Mouse (Mus musculus) liver, embryonic 11.5 days (tissue): ENCODE results near the gene Wnt10a. TPM values are rescaled to one million over a fixed set of nuclear protein-coding genes. Genes with fewer than 3 reads are reported as not detected.

Experiments
- ATAC-seq: fragments of 200-750 bp; cut with Nextera tagmentation; replicated peaks from 2 replicates; pipeline ENCODE4 v1.8.0; 2017; ENCODE audit warnings: moderate number of reproducible peaks, mild to moderate bottlenecking, moderate TSS enrichment, moderate library complexity; ENCODE audit not compliant: low FRiP score
- DNase-seq: peaks from one replicate; pipeline ENCODE4 v3.0.0-alpha.2; 2017; ENCODE audit warnings: low spot score
- H3K27ac ChIP-seq: fragments of 300-500 bp; sonication (generic); 2 replicates; pipeline ENCODE4 v1.5.1; 2014; ENCODE audit warnings: mild to moderate bottlenecking, low read depth, low read length, control low read depth
- H3K27me3 ChIP-seq: fragments of 300-500 bp; sonication (generic); replicated peaks from 2 replicates; pipeline ENCODE4 v1.6.1; 2014; ENCODE audit warnings: low read length, mixed read lengths; ENCODE audit not compliant: control insufficient read depth, insufficient read depth
- H3K36me3 ChIP-seq: fragments of 300-500 bp; sonication (generic); 2 replicates; pipeline ENCODE4 v1.6.1; 2014; ENCODE audit warnings: mild to moderate bottlenecking, low read length, moderate library complexity, mixed read lengths; ENCODE audit not compliant: control insufficient read depth, insufficient read depth
- H3K4me1 ChIP-seq: fragments of 300-500 bp; sonication (generic); replicated peaks from 2 replicates; pipeline ENCODE4 v1.6.1; 2014; ENCODE audit warnings: low read length, mixed read lengths; ENCODE audit not compliant: control insufficient read depth, insufficient read depth
- H3K4me2 ChIP-seq: fragments of 300-500 bp; sonication (generic); 2 replicates; pipeline ENCODE4 v1.6.1; 2014; ENCODE audit warnings: mild to moderate bottlenecking, control low read depth, moderate library complexity
- H3K4me3 ChIP-seq: fragments of 300-500 bp; sonication (generic); 2 replicates; pipeline ENCODE4 v1.5.1; 2014; ENCODE audit warnings: low read depth, low read length, control low read depth
- H3K9ac ChIP-seq: fragments of 300-500 bp; sonication (generic); 2 replicates; pipeline ENCODE4 v1.6.1; 2014; ENCODE audit warnings: low read depth, low read length, control low read depth
- H3K9me3 ChIP-seq: fragments of 300-500 bp; sonication (generic); 2 replicates; pipeline ENCODE4 v1.6.1; 2016; ENCODE audit warnings: low read length, inconsistent platforms, mixed read lengths; ENCODE audit not compliant: control insufficient read depth
- WGBS: fragments of 180-500 bp; shearing (Covaris S2); extraction: QIAGEN DNeasy Blood & Tissue Kit; methylation state at CpG from one replicate; pipeline ENCODE4 v1.1.7; 2014; 5-methylcytosine and 5-hydroxymethylcytosine counted together
- polyA plus RNA-seq: library from polyadenylated mRNA; unstranded; fragments of >200 nt; fragmentation: Nextera tagmentation; extraction: Ambion mirVana; gene quantifications from 2 replicates; pipeline ENCODE4 v1.2.1, GENCODE M21; 2014

The Wnt10a gene
- polyA plus RNA-seq, 1 experiment from 2014 or later = 0.22 TPM

DNA sequence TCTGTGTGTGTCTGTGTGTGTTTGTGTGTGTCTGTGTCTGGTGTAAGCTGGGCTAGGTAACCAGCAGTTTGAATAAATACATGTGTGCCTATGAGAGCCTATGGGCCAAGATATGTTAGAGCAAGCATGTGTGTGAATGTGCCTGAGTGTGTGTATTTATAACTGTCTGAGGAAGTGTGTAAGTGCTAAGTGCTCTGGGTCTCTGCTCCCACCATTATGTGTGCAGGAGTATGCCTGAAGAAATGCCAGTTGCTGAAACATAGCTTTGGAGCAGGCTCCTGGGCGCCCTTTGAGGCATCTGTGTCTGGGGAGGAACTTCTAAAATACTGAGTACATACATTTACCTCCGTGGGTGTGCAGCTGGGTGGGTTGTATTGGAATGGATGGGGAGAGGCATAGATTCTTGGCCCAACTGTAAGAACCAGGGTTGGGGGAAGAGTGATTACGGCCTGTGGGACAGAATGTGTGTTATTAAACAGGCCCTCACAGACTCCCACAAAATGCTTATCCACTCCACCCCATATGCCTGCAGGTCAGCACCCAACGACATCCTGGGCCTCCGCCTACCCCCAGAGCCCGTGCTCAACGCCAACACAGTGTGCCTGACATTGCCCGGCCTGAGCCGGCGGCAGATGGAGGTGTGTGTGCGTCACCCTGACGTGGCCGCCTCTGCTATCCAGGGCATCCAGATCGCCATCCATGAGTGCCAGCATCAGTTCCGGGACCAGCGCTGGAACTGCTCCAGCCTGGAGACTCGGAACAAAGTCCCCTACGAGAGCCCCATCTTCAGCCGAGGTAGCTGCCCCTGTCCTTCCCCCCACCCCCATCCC is 1.7 kb downstream of the Wnt10a start:
- ATAC-seq = no peak
- peaks cover 100% of the 10 kb centered on the region for H3K27me3 ChIP-seq
- no peaks in the 10 kb centered on the region for H3K9me3 ChIP-seq
- H3K4me2 ChIP-seq = no peak overlapping the region
- 10% methylated on average over 19 of the region's 19 CpGs for WGBS
- no peaks in the 10 kb centered on the region for H3K36me3 ChIP-seq
- H3K4me3 ChIP-seq = no peak overlapping the region
- H3K9ac ChIP-seq = no peak overlapping the region
- DNase-seq = no peak
- H3K4me1 ChIP-seq = peaks cover 2% of the 10 kb centered on the region; the same call in 1 of the 2 replicates
- H3K27ac ChIP-seq = no peak overlapping the region

DNA sequence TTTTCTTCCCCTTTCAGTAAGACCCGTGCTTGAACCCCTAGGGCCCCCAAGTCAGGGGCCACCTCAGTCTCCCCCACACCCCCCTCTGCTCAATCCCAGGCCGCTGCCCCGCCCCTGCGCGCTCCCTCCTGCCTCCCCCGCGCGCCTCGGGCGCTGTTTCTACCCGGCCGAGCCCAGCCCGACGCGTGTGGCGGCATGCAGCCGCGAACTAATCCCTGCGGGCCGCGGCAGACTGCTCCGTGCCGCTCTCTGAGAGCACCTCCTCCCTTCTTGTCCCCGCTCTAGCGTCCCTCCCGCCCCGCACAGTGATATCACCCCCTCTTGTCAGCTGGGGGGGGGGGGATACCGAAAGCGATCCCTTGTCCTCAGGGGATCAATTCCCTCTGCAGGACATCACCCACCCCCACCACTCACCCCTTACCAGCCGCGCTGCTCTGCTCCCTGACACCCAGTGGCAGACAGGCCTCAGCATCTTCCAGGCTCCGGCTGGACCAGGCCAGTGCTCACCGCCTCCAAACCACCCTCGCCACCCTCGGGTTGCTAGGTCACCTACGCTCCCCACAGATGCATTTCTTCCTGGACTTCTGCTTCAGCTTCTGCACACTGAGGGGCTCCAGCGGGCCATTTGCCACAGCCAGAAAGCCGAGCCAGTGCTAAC is 3.3 kb downstream of the Wnt10a start:
- Histone ChIP-seq H3K4me3 (no peak overlapping the region), H3K4me1 (peaks cover 2% of the 10 kb centered on the region; the same call in 1 of the 2 replicates), H3K36me3 (no peaks in the 10 kb centered on the region), H3K9ac (no peak overlapping the region), H3K4me2 (peak overlapping the region; percentile 33), H3K27me3 (peaks cover 100% of the 10 kb centered on the region), H3K9me3 (no peaks in the 10 kb centered on the region), H3K27ac (no peak overlapping the region)
- 2% methylated on average over 35 of the region's 38 CpGs for WGBS
- ATAC-seq (no peak), DNase-seq (no peak)

DNA sequence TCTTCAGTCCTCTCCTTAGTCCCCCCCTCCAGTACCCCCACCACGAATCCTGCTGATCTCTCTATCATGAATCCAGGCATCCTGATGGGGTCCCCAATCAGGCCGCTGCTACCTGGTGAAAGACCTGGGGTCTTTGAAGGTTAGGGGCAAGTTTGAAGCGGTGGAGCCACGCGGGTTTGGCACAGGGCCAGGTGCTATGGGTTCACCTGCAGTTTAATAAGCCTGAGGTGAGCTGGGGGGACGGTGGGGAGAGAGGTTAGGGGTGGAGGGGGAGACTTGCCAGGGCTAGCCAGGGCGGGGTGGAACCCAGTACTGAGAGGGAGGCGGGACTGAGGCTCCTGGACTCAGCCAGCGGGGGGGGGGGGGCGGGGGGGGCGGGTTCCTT is 3.8 kb downstream of the Wnt10a start:
- H3K27ac ChIP-seq = no peak overlapping the region
- ATAC-seq = no peak
- DNase-seq = no peak
- H3K9ac ChIP-seq = no peak overlapping the region
- H3K4me3 ChIP-seq = no peak overlapping the region
- peaks cover 100% of the 10 kb centered on the region for H3K27me3 ChIP-seq
- no peaks in the 10 kb centered on the region for H3K36me3 ChIP-seq
- 3% methylated on average over 7 of the region's 11 CpGs for WGBS
- peaks cover 2% of the 10 kb centered on the region; the same call in 1 of the 2 replicates for H3K4me1 ChIP-seq
- no peak overlapping the region; the same call in 1 of the 2 replicates for H3K4me2 ChIP-seq
- H3K9me3 ChIP-seq = no peaks in the 10 kb centered on the region

DNA sequence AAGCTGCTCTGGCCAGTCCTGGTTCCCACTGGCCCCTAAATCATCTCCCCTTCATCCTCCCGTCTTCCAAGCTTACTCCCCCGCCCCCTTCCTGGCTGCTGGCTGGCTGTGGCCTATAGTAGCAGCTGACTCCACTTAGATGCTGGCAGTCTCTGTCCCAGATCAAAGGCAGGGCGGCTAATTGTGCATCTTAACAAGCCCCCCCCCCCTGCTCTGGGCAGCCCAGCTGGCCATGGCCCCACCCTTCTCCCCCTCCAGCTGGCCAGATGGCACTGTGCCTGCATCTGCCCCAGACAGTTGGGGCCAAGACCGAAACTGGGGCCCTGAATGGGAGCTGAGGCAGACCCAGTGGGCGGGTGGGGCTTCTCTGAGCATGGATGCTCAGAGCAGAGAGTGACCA is 6.1 kb downstream of the Wnt10a start:
- ATAC-seq (no peak), DNase-seq (no peak)
- Histone ChIP-seq H3K4me1 (peaks cover 4% of the 10 kb centered on the region; the same call in 1 of the 2 replicates), H3K9me3 (no peaks in the 10 kb centered on the region), H3K4me3 (no peak overlapping the region), H3K4me2 (no peak overlapping the region), H3K36me3 (no peaks in the 10 kb centered on the region), H3K9ac (no peak overlapping the region), H3K27me3 (peaks cover 100% of the 10 kb centered on the region), H3K27ac (no peak overlapping the region)
- WGBS = 6% methylated on average over 5 of the region's 5 CpGs

DNA sequence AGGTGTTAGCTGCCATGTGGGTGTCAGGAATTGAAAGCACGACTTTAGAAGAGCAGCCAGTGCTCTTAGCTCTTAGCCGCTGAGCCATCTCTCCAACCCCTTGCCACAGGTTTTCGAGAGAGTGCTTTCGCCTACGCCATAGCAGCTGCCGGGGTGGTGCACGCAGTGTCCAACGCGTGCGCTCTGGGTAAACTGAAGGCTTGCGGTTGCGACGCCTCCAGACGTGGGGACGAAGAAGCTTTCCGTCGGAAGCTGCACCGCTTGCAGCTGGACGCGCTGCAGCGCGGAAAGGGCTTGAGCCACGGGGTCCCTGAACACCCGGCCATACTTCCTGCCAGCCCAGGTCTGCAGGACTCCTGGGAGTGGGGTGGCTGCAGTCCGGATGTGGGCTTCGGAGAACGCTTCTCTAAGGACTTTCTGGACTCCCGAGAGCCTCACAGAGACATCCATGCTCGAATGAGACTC is 9.1 kb downstream of the Wnt10a start:
- Histone ChIP-seq H3K36me3 (no peaks in the 10 kb centered on the region), H3K4me3 (no peak overlapping the region), H3K9me3 (no peaks in the 10 kb centered on the region), H3K27me3 (peaks cover 100% of the 10 kb centered on the region), H3K9ac (no peak overlapping the region), H3K27ac (no peak overlapping the region), H3K4me1 (peaks cover 4% of the 10 kb centered on the region), H3K4me2 (peak overlapping the region; percentile 47)
- WGBS = 1% methylated on average over 29 of the region's 29 CpGs
- no peak for DNase-seq
- no peak for ATAC-seq

DNA sequence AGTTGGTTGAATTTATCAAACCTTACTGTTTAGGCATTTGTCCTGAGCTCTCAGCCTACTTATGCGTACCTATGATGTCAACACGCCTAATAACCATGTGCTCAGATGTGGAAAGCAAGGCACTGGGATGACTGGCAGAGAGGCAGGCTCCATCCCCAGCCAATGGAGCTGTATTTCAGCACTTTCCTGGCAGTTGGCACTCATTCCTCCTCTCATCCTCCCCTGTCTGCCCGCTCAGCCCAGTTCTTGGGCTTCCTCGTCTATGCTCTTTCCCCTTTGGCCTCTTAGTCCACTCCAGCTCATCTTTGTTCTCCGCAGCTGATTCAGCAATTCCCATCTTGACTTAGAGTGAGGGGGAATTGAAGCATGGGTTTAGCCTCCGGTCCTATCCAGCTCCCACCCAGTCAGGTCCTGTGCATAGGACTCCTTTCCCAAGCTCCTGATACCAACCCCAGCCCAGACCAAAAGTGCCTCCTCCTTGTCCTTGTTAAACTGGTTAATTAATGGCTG is 10.4 kb downstream of the Wnt10a start:
- peaks cover 5% of the 10 kb centered on the region for H3K4me1 ChIP-seq
- ATAC-seq (no peak), DNase-seq (no peak)
- no peaks in the 10 kb centered on the region for H3K36me3 ChIP-seq
- H3K4me3 ChIP-seq = no peak overlapping the region
- H3K27me3 ChIP-seq = peaks cover 100% of the 10 kb centered on the region
- H3K27ac ChIP-seq = no peak overlapping the region
- H3K9ac ChIP-seq = no peak overlapping the region
- H3K4me2 ChIP-seq = no peak overlapping the region
- 24% methylated on average over 6 of the region's 6 CpGs for WGBS
- H3K9me3 ChIP-seq = no peaks in the 10 kb centered on the region

DNA sequence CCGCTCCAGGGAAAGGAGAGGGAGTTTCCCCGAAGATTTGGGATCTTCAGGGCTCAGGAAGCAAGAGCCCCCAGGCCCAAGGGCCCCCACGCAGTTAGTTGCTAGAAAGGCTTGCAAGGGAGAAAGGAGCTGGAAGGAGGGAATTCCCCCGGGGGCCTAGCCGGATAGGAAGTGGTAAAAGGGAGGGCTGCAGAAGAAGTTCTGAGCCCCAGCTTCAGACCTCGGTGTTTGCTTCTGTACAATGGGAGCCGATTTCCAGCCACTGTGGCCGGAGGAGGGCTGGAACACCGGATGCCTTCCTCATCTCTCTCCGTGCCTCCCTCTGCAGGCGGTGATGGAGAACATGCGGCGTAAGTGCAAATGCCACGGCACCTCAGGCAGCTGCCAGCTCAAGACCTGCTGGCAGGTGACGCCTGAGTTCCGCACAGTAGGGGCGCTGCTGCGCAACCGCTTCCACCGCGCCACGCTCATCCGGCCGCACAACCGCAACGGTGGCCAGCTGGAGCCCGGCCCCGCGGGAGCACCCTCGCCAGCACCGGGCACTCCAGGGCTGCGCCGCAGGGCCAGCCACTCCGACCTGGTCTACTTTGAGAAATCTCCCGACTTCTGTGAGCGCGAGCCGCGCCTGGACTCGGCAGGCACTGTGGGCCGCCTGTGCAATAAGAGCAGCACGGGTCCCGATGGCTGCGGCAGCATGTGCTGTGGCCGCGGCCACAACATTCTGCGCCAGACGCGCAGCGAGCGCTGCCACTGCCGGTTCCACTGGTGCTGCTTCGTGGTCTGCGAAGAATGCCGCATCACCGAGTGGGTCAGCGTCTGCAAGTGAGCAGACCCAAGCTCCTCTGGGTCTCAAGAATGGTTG is 11.7 kb downstream of the Wnt10a start:
- whole genome bisulfite sequencing = 1% methylated on average over 57 of the region's 57 CpGs
- Histone ChIP-seq H3K36me3 (no peaks in the 10 kb centered on the region), H3K4me2 (peak overlapping the region; percentile 67), H3K27ac (no peak overlapping the region), H3K4me1 (peaks cover 12% of the 10 kb centered on the region), H3K9ac (no peak overlapping the region), H3K27me3 (peaks cover 100% of the 10 kb centered on the region), H3K4me3 (peak overlapping the region; percentile 39), H3K9me3 (no peaks in the 10 kb centered on the region)
- DNase-seq = peak; percentile 66
- ATAC-seq = peak; percentile 30; the same call in 1 of the 2 replicates

DNA sequence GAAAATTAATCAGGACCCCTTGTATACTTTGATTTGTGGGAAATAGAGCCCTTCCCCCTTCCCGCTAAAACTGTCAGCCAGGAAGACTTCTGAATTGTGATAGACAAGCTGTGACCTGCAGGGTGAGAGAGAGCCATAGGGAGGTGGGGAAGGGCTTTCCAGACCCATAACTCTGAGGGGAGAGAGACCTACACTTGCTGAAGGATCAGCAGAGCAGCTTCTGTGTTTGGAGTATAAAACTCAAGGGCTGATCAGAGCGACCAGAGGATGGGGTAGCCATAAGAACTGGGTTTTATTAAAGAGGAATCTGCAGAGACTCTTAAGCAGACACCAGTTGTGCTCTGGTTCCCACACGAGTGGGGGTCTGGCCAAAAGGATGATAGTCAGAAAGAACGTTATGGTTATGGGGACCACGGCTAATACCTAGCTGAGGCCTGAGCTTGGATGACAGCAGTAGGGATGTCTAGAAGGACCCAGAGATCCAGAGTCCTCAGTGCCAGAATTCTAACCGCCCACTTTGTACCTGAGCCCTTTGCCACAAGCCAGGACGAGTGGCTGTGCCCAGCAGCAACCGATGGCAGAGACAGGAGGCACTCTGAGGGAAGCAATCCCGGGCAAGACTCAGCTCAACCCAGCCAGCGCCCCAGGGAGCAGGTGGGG is 13.0 kb downstream of the Wnt10a start:
- Histone ChIP-seq H3K36me3 (no peaks in the 10 kb centered on the region), H3K9me3 (no peaks in the 10 kb centered on the region), H3K27ac (no peak overlapping the region), H3K27me3 (peaks cover 100% of the 10 kb centered on the region), H3K4me3 (no peak overlapping the region), H3K9ac (no peak overlapping the region), H3K4me2 (no peak overlapping the region), H3K4me1 (peaks cover 12% of the 10 kb centered on the region)
- ATAC-seq (no peak), DNase-seq (no peak)
- 7% methylated on average over 10 of the region's 10 CpGs for WGBS
